Mouse (Mus musculus) embryonic facial prominence, embryonic 13.5 days (tissue): ENCODE results near the gene Aspg. TPM values are rescaled to one million over a fixed set of nuclear protein-coding genes. Genes with fewer than 3 reads are reported as not detected.

Experiments used
- ATAC-seq: fragments of 200-750 bp; cut with Nextera tagmentation; 2 replicates; pipeline ENCODE4 v1.8.0; 2017; ENCODE audit warnings: low read depth; ENCODE audit not compliant: insufficient number of reproducible peaks, insufficient read depth, low FRiP score, low TSS enrichment
- H3K27ac ChIP-seq: fragments of 300-500 bp; sonication (generic); 2 replicates; pipeline ENCODE4 v1.5.1; 2015; ENCODE audit warnings: moderate library complexity, mild to moderate bottlenecking, inconsistent platforms
- H3K27me3 ChIP-seq: fragments of 300-500 bp; sonication (generic); 2 replicates; pipeline ENCODE4 v1.6.1; 2015; ENCODE audit warnings: mild to moderate bottlenecking, inconsistent platforms
- H3K36me3 ChIP-seq: fragments of 300-500 bp; sonication (generic); 2 replicates; pipeline ENCODE4 v1.6.1; 2015; ENCODE audit warnings: mild to moderate bottlenecking, inconsistent platforms
- H3K4me1 ChIP-seq: fragments of 300-500 bp; sonication (generic); 2 replicates; pipeline ENCODE4 v1.6.1; 2015; ENCODE audit warnings: inconsistent platforms
- H3K4me2 ChIP-seq: fragments of 300-500 bp; sonication (generic); 2 replicates; pipeline ENCODE4 v1.6.1; 2015; ENCODE audit warnings: moderate library complexity, mild to moderate bottlenecking, inconsistent platforms
- H3K4me3 ChIP-seq: fragments of 300-500 bp; sonication (generic); 2 replicates; pipeline ENCODE4 v1.5.1; 2015; ENCODE audit warnings: mild to moderate bottlenecking, inconsistent platforms
- H3K9ac ChIP-seq: fragments of 300-500 bp; sonication (generic); 2 replicates; pipeline ENCODE4 v1.6.1; 2015; ENCODE audit warnings: mild to moderate bottlenecking, inconsistent platforms
- H3K9me3 ChIP-seq: fragments of 300-500 bp; sonication (generic); 2 replicates; pipeline ENCODE4 v1.6.1; 2016; ENCODE audit warnings: inconsistent platforms
- WGBS: fragments of 180-500 bp; shearing (Covaris S2); methylation state at CpG from one replicate; pipeline ENCODE4 v1.1.7; 2015; ENCODE audit warnings: mixed read lengths; 5-methylcytosine and 5-hydroxymethylcytosine counted together
- polyA plus RNA-seq: library from polyadenylated mRNA; unstranded; fragments of >200 nt; fragmentation: Nextera tagmentation; extraction: Ambion mirVana; gene quantifications from 2 replicates; pipeline ENCODE4 v1.2.1, GENCODE M21; 2015

The Aspg gene
- polyA plus RNA-seq, 1 experiment from 2014 or later, result 0.60 TPM

DNA sequence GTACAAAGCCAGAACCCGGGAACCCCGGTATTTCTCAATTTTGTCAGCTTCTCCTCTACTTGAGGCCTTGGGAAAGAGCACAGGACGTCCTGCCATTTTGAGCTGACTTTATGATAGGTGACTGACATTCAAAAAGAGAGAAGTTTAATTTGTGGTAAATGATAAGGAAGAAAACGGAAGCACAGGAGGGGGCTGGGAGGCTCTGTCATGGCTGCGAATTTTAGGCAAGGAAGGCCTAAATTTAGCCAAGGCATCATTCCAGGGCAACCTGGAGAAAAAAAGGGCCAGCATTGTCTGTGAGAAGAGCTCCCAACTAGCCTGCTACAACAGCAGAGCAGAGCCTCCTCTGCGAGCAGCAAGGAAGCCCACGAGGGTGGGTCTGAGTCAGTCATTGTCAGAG is 34.3 kb downstream of the Aspg start:
- Histone ChIP-seq H3K27me3 (peaks cover 62% of the 10 kb centered on the region), H3K4me3 (no peak overlapping the region), H3K4me2 (no peak overlapping the region), H3K9me3 (no peaks in the 10 kb centered on the region), H3K36me3 (no peaks in the 10 kb centered on the region), H3K4me1 (peaks cover 24% of the 10 kb centered on the region), H3K9ac (no peak overlapping the region), H3K27ac (no peak overlapping the region)
- WGBS, result 61% methylated on average over 7 of the region's 7 CpGs
- no peak for ATAC-seq

DNA sequence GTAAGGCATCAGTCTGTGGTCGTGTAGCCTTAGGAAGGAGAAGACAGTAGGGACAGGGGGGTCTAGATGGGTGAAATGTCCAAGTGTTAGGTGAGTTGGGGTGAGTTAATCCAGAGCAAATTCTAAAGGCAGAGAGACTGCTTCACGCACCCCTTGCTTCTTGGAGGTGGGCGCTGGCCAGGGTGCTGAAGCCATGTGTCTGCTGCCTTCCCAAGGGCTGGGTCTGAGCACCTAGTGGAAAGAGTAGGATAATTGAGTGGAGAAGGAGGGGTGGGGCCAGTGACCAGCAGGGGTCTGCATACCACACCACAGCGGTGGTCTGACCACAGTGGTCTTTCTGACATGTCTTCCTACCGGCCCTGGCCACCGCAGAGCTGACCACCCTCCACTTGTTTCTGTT is 34.8 kb downstream of the Aspg start:
- Histone ChIP-seq H3K4me1 (peaks cover 24% of the 10 kb centered on the region), H3K36me3 (no peaks in the 10 kb centered on the region), H3K9me3 (no peaks in the 10 kb centered on the region), H3K27me3 (peaks cover 59% of the 10 kb centered on the region), H3K9ac (no peak overlapping the region), H3K27ac (no peak overlapping the region), H3K4me3 (no peak overlapping the region), H3K4me2 (no peak overlapping the region)
- 1% methylated on average over 6 of the region's 6 CpGs for WGBS
- ATAC-seq, result no peak

DNA sequence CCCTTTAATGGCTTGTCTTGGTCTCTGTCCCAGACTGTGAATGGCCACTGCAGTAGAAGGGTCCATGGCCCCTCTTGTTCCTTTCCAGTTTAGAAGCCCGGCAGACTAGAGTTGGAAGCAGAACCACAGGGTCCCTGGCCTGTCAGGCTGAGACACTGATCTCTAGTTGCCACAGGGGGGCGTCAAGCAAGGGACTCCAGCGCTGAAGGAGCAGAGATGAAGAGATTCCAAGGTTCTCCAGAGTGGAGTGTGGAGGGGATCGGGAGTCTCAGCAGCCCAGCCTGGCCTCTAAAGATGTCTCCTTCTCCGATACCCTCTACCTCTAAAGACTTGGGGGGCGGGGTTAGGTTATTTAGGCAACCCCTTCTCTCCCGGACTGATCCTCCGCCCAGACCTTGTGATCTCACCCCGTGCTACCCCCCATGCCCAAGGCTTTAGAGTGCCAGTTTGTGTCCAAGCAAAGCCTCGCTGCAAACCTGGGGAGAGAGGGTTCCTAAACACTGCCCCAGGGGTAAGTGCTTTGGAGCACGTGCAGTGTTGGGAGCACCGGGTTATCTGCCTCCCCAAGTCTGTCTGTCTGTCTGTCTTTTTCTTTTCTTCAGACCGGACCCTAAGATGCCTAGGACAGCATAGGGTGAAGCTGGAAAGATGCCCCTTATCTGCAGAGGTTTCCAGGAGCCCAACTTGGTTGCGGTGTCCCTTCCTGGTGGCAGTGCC is 36.8 kb downstream of the Aspg start:
- no peak for ATAC-seq
- Histone ChIP-seq H3K4me2 (peak overlapping the region; percentile 88), H3K4me1 (peaks cover 42% of the 10 kb centered on the region), H3K27me3 (peaks cover 48% of the 10 kb centered on the region), H3K4me3 (peak overlapping the region; percentile 67), H3K9ac (peak overlapping the region; percentile 61; the same call in 1 of the 2 replicates), H3K27ac (no peak overlapping the region), H3K9me3 (no peaks in the 10 kb centered on the region), H3K36me3 (no peaks in the 10 kb centered on the region)
- 5% methylated on average over 14 of the region's 14 CpGs for WGBS

DNA sequence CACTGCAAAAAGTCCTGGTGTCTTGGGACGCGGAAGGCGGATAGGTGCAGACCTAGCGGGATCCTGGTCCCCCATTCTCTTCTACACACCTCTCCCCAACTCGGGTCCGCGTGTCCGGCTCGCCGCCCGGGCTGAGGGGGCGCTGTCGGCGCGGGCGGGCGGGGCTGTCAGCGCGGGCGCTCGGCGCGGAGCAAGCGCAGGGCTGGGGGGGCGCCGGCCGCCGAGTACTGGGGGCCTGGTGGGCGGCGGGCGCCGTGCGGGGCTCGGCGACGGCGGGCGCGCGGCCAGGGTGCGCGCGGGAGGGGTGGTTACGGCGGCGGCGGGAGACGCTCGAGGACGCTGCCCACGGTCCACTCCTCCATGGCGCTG is 37.3 kb downstream of the Aspg start:
- Histone ChIP-seq H3K4me3 (peak overlapping the region; percentile 67), H3K36me3 (no peaks in the 10 kb centered on the region), H3K9ac (peak overlapping the region; percentile 61), H3K27me3 (peaks cover 48% of the 10 kb centered on the region), H3K9me3 (no peaks in the 10 kb centered on the region), H3K4me2 (peak overlapping the region; percentile 88), H3K27ac (no peak overlapping the region), H3K4me1 (peaks cover 47% of the 10 kb centered on the region)
- WGBS, result 1% methylated on average over 26 of the region's 52 CpGs
- no peak for ATAC-seq

DNA sequence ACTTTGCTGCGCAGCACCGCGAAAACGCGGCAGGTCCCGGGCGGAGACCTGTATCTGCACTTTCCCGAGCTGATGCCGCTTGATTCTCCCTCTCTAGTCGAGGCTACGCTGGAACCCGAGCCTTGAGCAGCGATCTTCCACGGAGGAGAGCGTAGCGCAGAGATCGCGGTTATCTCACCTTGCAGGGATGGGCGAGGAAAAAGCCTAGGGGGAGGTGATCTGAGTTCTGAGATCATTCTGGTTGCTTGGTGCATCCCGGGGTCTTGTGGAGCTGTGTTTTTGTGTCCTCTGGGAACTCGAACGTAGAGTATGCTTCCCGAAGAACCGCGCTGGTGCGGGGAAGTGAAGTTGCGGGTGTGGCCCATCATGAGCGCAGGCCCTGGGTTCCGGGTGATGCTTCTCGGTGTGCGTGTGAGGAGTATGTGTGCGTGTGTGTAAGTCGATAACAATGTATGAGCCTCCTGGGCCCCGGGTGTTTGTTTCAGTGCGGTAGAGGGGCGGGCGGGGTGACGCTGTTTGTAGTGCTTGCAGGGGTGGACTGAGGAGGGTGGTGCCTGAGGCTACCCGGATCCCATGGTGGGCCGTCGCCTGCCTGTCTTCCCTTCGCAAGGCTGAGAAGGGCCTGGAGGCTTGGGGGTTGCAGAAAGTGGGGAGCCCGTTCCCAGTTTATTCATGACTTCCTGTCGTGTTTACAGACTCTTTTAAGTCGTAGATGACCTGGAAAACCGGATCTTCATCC is 38.1 kb downstream of the Aspg start:
- WGBS, result under 1% methylated on average over 46 of the region's 46 CpGs
- Histone ChIP-seq H3K4me1 (peaks cover 54% of the 10 kb centered on the region), H3K4me2 (peak overlapping the region; percentile 88), H3K27me3 (peaks cover 48% of the 10 kb centered on the region), H3K9ac (peak overlapping the region; percentile 61), H3K27ac (no peak overlapping the region), H3K4me3 (peak overlapping the region; percentile 67), H3K9me3 (no peaks in the 10 kb centered on the region), H3K36me3 (no peaks in the 10 kb centered on the region)
- no peak for ATAC-seq

DNA sequence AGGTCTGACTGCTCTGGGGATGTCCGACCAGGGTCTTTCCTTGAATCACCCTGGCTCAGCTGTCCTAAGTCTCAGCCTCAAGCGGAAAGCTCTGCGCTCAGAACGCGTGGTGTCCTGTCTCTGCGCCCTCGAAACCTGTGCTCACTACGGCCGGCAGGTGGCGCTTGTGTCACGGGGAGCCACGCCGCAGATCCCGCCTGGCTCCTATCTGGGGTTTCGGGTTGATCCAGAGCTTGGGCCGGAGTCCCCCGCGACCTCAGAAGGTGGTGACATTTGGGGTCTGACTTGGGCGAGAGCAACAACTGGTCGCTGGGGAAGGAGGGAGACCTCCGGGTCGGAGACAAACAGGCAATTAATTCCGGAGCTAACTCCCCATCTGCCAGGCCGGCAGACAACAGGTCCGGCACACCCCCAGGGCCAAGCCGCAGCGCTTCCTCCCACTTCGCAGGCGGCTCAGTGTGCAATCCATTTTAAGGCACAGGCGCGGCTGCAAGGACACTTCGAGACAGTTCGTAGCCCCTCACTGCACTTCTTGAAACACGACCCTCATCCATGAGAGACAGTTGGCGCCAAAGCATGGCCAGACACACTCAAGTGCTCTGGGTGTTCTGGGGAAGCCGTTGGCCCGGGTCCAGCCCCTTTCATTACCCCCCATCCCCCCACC is 38.9 kb downstream of the Aspg start:
- H3K9me3 ChIP-seq, result no peaks in the 10 kb centered on the region
- 0% methylated on average over 37 of the region's 37 CpGs for WGBS
- no peaks in the 10 kb centered on the region for H3K36me3 ChIP-seq
- H3K4me3 ChIP-seq, result peak overlapping the region; percentile 67
- peaks cover 62% of the 10 kb centered on the region for H3K4me1 ChIP-seq
- peak; percentile 26; the same call in 1 of the 2 replicates for ATAC-seq
- H3K4me2 ChIP-seq, result peak overlapping the region; percentile 88
- peak overlapping the region; percentile 83 for H3K9ac ChIP-seq
- peak overlapping the region; percentile 85 for H3K27ac ChIP-seq
- peaks cover 48% of the 10 kb centered on the region for H3K27me3 ChIP-seq

DNA sequence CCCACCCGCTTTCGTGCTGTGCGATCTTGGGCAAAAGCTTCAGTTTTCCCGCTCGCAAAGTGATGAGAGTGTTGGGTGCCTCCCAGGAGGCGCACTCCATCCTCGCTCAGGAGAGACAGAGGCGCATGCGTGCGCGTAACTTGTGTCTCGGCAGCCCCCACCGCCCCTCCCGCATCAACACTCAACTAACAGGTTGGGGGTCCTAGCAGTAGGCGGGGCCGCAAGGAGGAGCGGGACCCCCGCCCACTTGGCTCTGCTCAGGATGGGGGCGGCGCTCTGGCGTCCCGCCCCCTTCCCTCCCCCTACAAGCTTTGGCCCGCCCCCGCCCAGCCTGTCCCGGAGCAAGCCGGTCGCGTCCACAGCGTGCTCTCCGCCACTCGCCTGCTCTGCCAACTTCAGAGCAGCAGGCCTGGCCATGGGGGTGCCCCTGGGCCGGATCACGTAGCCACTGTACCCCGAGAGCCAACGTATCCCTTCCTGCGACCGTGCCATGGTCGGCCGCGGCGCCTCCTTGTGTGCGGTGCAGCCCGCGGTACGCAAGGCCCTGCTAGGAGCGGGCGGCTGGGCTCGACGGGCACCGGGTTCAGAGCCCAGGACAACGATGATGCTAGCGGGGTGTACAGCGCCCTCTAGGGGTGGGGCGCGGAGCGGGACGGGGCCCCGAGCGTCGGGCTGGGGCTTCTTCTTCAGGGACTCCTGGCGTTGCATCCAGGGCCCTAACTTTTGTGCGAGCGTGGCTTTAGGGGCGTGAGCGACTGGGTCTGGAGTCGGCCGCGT is 39.6 kb downstream of the Aspg start, which contains the start of gene Kif26a:
Gene Kif26a (plus strand): TSS at position 334 of the 777 bp plus-strand sequence.
- Histone ChIP-seq H3K9me3 (no peaks in the 10 kb centered on the region), H3K4me1 (peaks cover 69% of the 10 kb centered on the region), H3K4me3 (peak within 1 kb of the TSS; percentile 67), H3K27me3 (peaks cover 40% of the 10 kb centered on the region), H3K4me2 (peak within 1 kb of the TSS; percentile 88), H3K27ac (peak within 1 kb of the TSS; percentile 85), H3K9ac (peak within 1 kb of the TSS; percentile 83), H3K36me3 (no peaks in the 10 kb centered on the region)
- under 1% methylated on average over 68 of the region's 68 CpGs for WGBS
- peak; percentile 78 for ATAC-seq

DNA sequence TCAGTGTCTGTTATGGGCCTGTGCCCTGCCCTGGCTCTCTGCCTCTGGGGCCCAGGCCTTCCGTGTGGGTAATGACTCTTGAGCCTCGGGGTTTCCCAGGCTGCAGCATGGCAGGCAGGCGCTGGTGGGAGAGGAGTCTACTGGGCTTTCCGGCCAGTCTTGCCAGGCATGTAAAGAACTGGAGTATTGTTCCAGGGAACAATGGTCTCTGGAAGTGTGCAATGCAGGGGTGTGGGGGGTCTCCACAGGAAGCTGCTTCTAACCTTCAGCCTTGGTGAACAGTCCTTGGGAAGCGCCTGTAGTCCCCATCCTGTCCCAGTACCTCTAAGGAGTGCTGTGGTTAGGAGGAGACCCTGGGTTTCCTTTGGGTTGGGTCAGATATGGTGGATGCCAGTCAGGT is 40.9 kb downstream of the Aspg start:
- WGBS, result 21% methylated on average over 5 of the region's 5 CpGs
- peak overlapping the region; percentile 88 for H3K4me2 ChIP-seq
- no peaks in the 10 kb centered on the region for H3K36me3 ChIP-seq
- peak overlapping the region; percentile 83 for H3K9ac ChIP-seq
- peak overlapping the region; percentile 67 for H3K4me3 ChIP-seq
- no peak for ATAC-seq
- H3K27ac ChIP-seq, result peak overlapping the region; percentile 85
- peaks cover 27% of the 10 kb centered on the region for H3K27me3 ChIP-seq
- H3K9me3 ChIP-seq, result no peaks in the 10 kb centered on the region
- peaks cover 82% of the 10 kb centered on the region for H3K4me1 ChIP-seq

DNA sequence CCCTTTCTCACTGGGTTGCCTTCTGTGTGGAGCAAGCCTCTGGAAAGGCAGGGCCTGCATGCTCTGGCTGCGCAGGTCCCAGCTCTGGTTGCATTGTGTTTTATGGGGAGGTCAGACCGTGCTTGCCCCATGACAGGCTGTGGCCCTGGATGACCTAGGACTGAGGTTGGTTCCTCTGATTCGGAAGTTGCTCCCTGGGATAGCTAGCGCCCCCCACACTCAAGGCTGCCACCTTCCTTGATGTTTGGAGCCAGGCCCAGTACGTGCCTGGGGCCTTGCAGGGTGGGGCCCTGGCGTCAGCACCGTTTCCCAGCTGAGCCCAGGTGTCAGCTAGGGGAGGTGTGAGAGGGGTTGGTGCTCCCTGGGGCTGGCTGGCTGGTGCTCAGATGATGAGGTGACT is 43.5 kb downstream of the Aspg start:
- Histone ChIP-seq H3K4me1 (peaks cover 91% of the 10 kb centered on the region), H3K9ac (peak overlapping the region; percentile 52; the same call in 1 of the 2 replicates), H3K4me2 (peak overlapping the region; percentile 88), H3K9me3 (no peaks in the 10 kb centered on the region), H3K27ac (no peak overlapping the region), H3K27me3 (peaks cover under 1% of the 10 kb centered on the region), H3K4me3 (0 out of 2 replicates have a peak overlapping the region, but pooled peaks have one; percentile 9), H3K36me3 (peaks cover 9% of the 10 kb centered on the region; the same call in 1 of the 2 replicates)
- no peak for ATAC-seq
- 51% methylated on average over 7 of the region's 7 CpGs for WGBS

DNA sequence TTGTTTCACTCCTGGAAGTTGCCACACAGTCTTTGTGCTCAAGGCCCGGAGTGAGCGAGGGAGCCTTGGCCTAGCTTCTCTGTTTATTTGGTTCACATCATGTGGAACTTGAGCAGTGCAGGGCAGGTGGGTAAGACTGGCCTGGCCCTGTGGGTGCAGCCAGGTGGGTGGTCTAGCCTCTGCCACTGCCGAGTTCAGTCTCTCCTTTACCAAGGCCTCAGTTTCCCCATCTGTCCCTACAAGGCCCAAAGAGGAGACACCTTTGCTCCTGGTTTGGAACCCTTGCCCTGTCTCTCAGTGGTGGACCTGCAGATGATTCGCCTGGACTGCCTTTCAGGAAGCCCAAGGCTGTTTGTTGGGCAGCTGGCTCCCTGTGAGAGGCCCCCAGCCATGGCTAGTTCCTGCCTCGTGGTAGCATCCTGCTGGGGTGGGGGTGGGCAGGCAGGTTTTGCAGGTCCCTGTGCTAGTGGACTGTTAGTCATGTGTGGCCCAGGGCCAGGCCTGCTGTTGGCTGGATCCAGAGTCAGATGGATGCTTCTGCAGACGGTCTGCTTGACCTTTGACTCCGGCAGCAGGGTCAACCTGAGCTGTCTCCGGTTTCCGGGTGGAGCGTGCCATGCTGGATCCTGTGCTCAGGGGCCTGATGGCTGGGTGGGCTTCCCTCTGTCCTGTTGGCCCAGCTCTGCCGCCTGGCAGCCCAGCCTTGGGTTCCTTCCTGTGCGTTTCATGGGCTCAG is 44.9 kb downstream of the Aspg start:
- no peak for ATAC-seq
- H3K4me2 ChIP-seq, result peak overlapping the region; percentile 40
- H3K27ac ChIP-seq, result peak overlapping the region; percentile 66
- H3K9me3 ChIP-seq, result no peaks in the 10 kb centered on the region
- H3K4me3 ChIP-seq, result no peak overlapping the region
- peak overlapping the region; percentile 55 for H3K9ac ChIP-seq
- no peaks in the 10 kb centered on the region for H3K27me3 ChIP-seq
- 28% methylated on average over 12 of the region's 12 CpGs for WGBS
- peaks cover 9% of the 10 kb centered on the region; the same call in 1 of the 2 replicates for H3K36me3 ChIP-seq
- H3K4me1 ChIP-seq, result peaks cover 94% of the 10 kb centered on the region
